ENCODE assay signal across 11 mouse cellular contexts in genomic region chr4:5560001-5560657, GRCm38 (mm10).
A peak's percentile ranks its signal among the peaks of the same experiment; 100 is the strongest.
DNase-seq lines count a peak whose midpoint lies in the region; ATAC-seq and TF ChIP-seq lines count a peak whose summit lies in the region.
"Had no signal": no experiment of that assay in that cellular context is flagged by ENCODE, and none has a peak within 500 bp of the region (broad histone marks: within the 10 kb centered on the region; RNA-seq: fewer than 3 reads in every experiment).

No protein-coding gene starts in this region.

- no peak overlapping the region for H3K4me2 ChIP-seq in kidney, postnatal 0 days (ENCODE audit: low read length)
- H3K4me2 ChIP-seq in kidney, embryonic 15.5 days = no peak overlapping the region
- H3K4me2 ChIP-seq in embryonic facial prominence, embryonic 14.5 days (ENCODE audit: low read depth, low read length) = no peak overlapping the region
- H3K4me2 ChIP-seq in limb, embryonic 15.5 days = no peak overlapping the region
- H3K4me2 ChIP-seq: lung, embryonic 15.5 days; midbrain, embryonic 12.5 days had no signal

- no peaks in the 10 kb centered on the region for H3K36me3 ChIP-seq in kidney, postnatal 0 days (ENCODE audit: insufficient read depth, low read length)
- no peaks in the 10 kb centered on the region for H3K36me3 ChIP-seq in kidney, embryonic 15.5 days
- H3K36me3 ChIP-seq in embryonic facial prominence, embryonic 14.5 days (ENCODE audit: control insufficient read depth, insufficient read depth, low read length) = no peaks in the 10 kb centered on the region
- H3K36me3 ChIP-seq in limb, embryonic 15.5 days = no peaks in the 10 kb centered on the region
- H3K36me3 ChIP-seq: lung, embryonic 15.5 days; midbrain, embryonic 12.5 days had no signal

- peak; percentile 75 for DNase-seq in kidney, postnatal 0 days (ENCODE audit: low spot score)
- peak; percentile 21 for DNase-seq in brain, embryonic 14.5 days (ENCODE audit: low read depth)
- peak; percentile 96 for DNase-seq in embryonic facial prominence, embryonic 14.5 days (ENCODE audit: low spot score)
- DNase-seq in adrenal gland, adult (ENCODE audit: inconsistent age in 2 of 2, low spot score in 1 of 2) = no peak
- no peak for DNase-seq in left cerebral cortex, adult 2 months (ENCODE audit: extremely low spot score in 1 of 2, low spot score in 2 of 2)
- DNase-seq: forebrain, postnatal 0 days; right cerebral cortex, postnatal 14 days had no signal

- H3K4me1 ChIP-seq in kidney, postnatal 0 days (replicated peaks; ENCODE audit: insufficient read depth, low read length) = no peaks in the 10 kb centered on the region
- H3K4me1 ChIP-seq in kidney, embryonic 15.5 days = no peaks in the 10 kb centered on the region
- H3K4me1 ChIP-seq in embryonic facial prominence, embryonic 14.5 days (ENCODE audit: control insufficient read depth, insufficient read depth, low read length) = 0 out of 2 replicates have a peak, but pooled peaks cover 13% of the 10 kb centered on the region
- H3K4me1 ChIP-seq in limb, embryonic 15.5 days = no peaks in the 10 kb centered on the region
- H3K4me1 ChIP-seq: lung, embryonic 15.5 days; midbrain, embryonic 12.5 days had no signal

- H3K27me3 ChIP-seq in kidney, postnatal 0 days (ENCODE audit: insufficient read depth, low read length) = no peaks in the 10 kb centered on the region
- no peaks in the 10 kb centered on the region for H3K27me3 ChIP-seq in kidney, embryonic 15.5 days
- H3K27me3 ChIP-seq in embryonic facial prominence, embryonic 14.5 days (replicated peaks; ENCODE audit: control insufficient read depth, insufficient read depth, low read length) = no peaks in the 10 kb centered on the region
- no peaks in the 10 kb centered on the region for H3K27me3 ChIP-seq in limb, embryonic 15.5 days
- H3K27me3 ChIP-seq: lung, embryonic 15.5 days; midbrain, embryonic 12.5 days had no signal

- no peaks in the 10 kb centered on the region for H3K9me3 ChIP-seq in kidney, postnatal 0 days (replicated peaks; ENCODE audit: low read length)
- no peaks in the 10 kb centered on the region for H3K9me3 ChIP-seq in kidney, embryonic 15.5 days (replicated peaks)
- H3K9me3 ChIP-seq in embryonic facial prominence, embryonic 14.5 days (ENCODE audit: control insufficient read depth, low read length) = no peaks in the 10 kb centered on the region
- no peaks in the 10 kb centered on the region for H3K9me3 ChIP-seq in limb, embryonic 15.5 days
- H3K9me3 ChIP-seq: lung, embryonic 15.5 days; midbrain, embryonic 12.5 days had no signal

- TF ChIP-seq POLR2A in brain, embryonic 14.5 days (IDR thresholded peaks at IDR 0.05; ENCODE audit: borderline replicate concordance, extremely low read depth, insufficient read depth, insufficient read length, poor library complexity, severe bottlenecking) = no peak

- H3K4me3 ChIP-seq in kidney, postnatal 0 days (replicated peaks; ENCODE audit: low read depth, low read length) = no peak overlapping the region
- H3K4me3 ChIP-seq in kidney, embryonic 15.5 days (replicated peaks) = no peak overlapping the region
- H3K4me3 ChIP-seq in embryonic facial prominence, embryonic 14.5 days (ENCODE audit: low read depth, low read length) = no peak overlapping the region
- H3K4me3 ChIP-seq in limb, embryonic 15.5 days = no peak overlapping the region
- H3K4me3 ChIP-seq in left cerebral cortex, adult 2 months = no peak overlapping the region
- H3K4me3 ChIP-seq: lung, embryonic 15.5 days; midbrain, embryonic 12.5 days had no signal

- H3K9ac ChIP-seq in kidney, postnatal 0 days (ENCODE audit: low read depth, low read length) = no peak overlapping the region
- no peak overlapping the region for H3K9ac ChIP-seq in kidney, embryonic 15.5 days
- no peak overlapping the region for H3K9ac ChIP-seq in embryonic facial prominence, embryonic 14.5 days (ENCODE audit: low read depth, low read length)
- H3K9ac ChIP-seq in limb, embryonic 15.5 days = no peak overlapping the region
- H3K9ac ChIP-seq: forebrain, postnatal 0 days; lung, embryonic 15.5 days; midbrain, embryonic 12.5 days had no signal

- WGBS in kidney, postnatal 0 days = 45% methylated on average over 3 of the region's 3 CpGs
- 43% methylated on average over 3 of the region's 3 CpGs for WGBS in kidney, embryonic 15.5 days
- WGBS in embryonic facial prominence, embryonic 14.5 days = 21% methylated on average over 3 of the region's 3 CpGs
- 26% methylated on average over 3 of the region's 3 CpGs for WGBS in limb, embryonic 15.5 days

- ATAC-seq in kidney, postnatal 0 days (replicated peaks; ENCODE audit: low FRiP score, low read depth) = no peak
- ATAC-seq in kidney, embryonic 15.5 days (replicated peaks; ENCODE audit: low FRiP score) = no peak
- ATAC-seq in embryonic facial prominence, embryonic 14.5 days (ENCODE audit: low read depth) = peak; percentile 78
- ATAC-seq in limb, embryonic 15.5 days (ENCODE audit: insufficient number of reproducible peaks, low FRiP score, low TSS enrichment, low read depth) = peak; percentile 71; the same call in 1 of the 2 replicates
- ATAC-seq: forebrain, postnatal 0 days had no signal

- intact Hi-C loops in left cerebral cortex, adult 2 months (cut with DNase I) = no loop called here

- TF ChIP-seq CTCF in kidney, postnatal 0 days (IDR thresholded peaks at IDR 0.05; ENCODE audit: low read depth) = no peak
- TF ChIP-seq CTCF in brain, embryonic 14.5 days (IDR thresholded peaks at IDR 0.05; ENCODE audit: borderline replicate concordance, extremely low read depth, insufficient read depth, insufficient read length) = no peak
- no peak for TF ChIP-seq CTCF in left cerebral cortex, adult 2 months (IDR thresholded peaks at IDR 0.05)

- no peak overlapping the region for H3K27ac ChIP-seq in kidney, postnatal 0 days
- H3K27ac ChIP-seq in kidney, embryonic 15.5 days = no peak overlapping the region
- peak overlapping the region; percentile 40; the same call in 1 of the 2 replicates for H3K27ac ChIP-seq in embryonic facial prominence, embryonic 14.5 days (replicated peaks; ENCODE audit: low read depth, low read length)
- peak overlapping the region; percentile 9; the same call in 1 of the 2 replicates for H3K27ac ChIP-seq in limb, embryonic 15.5 days
- H3K27ac ChIP-seq in left cerebral cortex, adult 2 months = no peak overlapping the region
- H3K27ac ChIP-seq: lung, embryonic 15.5 days; midbrain, embryonic 12.5 days had no signal

Comparison
In these comparisons a context has a peak if more than half of its experiments do, and no peak if none do; other contexts are left out.
1. ATAC-seq: peak in embryonic facial prominence, embryonic 14.5 days (single experiment) and limb, embryonic 15.5 days (single experiment); none in kidney, postnatal 0 days (single experiment) and kidney, embryonic 15.5 days (single experiment).
2. DNase-seq: peak in kidney, postnatal 0 days (single experiment), brain, embryonic 14.5 days (single experiment) and embryonic facial prominence, embryonic 14.5 days (single experiment); none in adrenal gland, adult (0 of 2) and left cerebral cortex, adult 2 months (0 of 2).
3. H3K27ac ChIP-seq: peak in embryonic facial prominence, embryonic 14.5 days (single experiment) and limb, embryonic 15.5 days (single experiment); none in kidney, postnatal 0 days (single experiment), kidney, embryonic 15.5 days (single experiment) and left cerebral cortex, adult 2 months (single experiment).